Mouse (Mus musculus) ES-E14 (cell line): ENCODE results near the gene Hoxb1.

Experiments used
- HCFC1 ChIP-seq: IDR thresholded peaks from 2 replicates; pipeline ENCODE4 v1.6.1; 2012; ENCODE audit warnings: low read length, inconsistent platforms, borderline replicate concordance; ENCODE audit not compliant: insufficient read depth
- MAFK ChIP-seq: IDR thresholded peaks from 2 replicates; pipeline ENCODE4 v1.6.1; 2014; ENCODE audit warnings: mild to moderate bottlenecking, low read depth, low read length, inconsistent platforms; ENCODE audit not compliant: insufficient read depth
- ZC3H11A ChIP-seq: IDR thresholded peaks from 2 replicates; pipeline ENCODE4 v1.6.1; 2012; ENCODE audit warnings: low read depth, mild to moderate bottlenecking, inconsistent platforms, low read length, borderline replicate concordance
- ZNF384 ChIP-seq: IDR thresholded peaks from 2 replicates; pipeline ENCODE4 v1.6.1; 2012; ENCODE audit warnings: low read depth, low read length, inconsistent platforms

- TF ChIP-seq ZC3H11A (no peak), ZNF384 (no peak), MAFK (no peak), HCFC1 (no peak)
Observed at GRCm38 (mm10) chr11:96342576-96342930, 23.0 kb upstream of the Hoxb1 start.
